ENCODE assay signal across 24 mouse cellular contexts in the genomic region with DNA sequence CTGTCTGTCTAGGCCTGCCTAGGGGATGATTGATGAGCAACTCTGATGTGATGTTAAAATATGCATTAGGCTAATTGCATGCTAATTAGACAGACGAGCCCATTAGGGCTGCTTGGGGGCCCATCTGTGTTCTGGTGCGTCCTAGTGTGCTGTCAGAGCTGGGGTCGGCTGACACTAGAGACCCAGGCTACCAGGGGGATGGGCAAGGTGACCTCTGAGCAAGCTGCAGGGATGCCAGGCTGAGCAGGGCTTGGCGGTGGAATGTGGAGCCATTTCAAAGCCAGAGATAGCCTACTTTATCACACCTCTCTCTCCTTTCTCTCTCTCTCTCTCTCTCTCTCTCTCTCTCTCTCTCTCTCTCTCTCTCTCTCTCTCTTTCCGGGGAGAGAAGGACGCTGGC. TPM values are rescaled to one million over a fixed set of nuclear protein-coding genes. Genes with fewer than 3 reads are reported as not detected.
DNase-seq lines count a peak whose midpoint lies in the region; ATAC-seq and TF ChIP-seq lines count a peak whose summit lies in the region.
"Had no signal": no experiment of that assay in that cellular context is flagged by ENCODE, and none has a peak within 500 bp of the region (broad histone marks: within the 10 kb centered on the region; RNA-seq: fewer than 3 reads in every experiment).

No protein-coding gene starts in this region.

- no peak overlapping the region for H3K9ac ChIP-seq in heart, adult 2 months (ENCODE audit: low read depth, low read length)
- no peak overlapping the region for H3K9ac ChIP-seq in heart, postnatal 0 days (replicated peaks; ENCODE audit: low read depth, low read length)
- no peak overlapping the region for H3K9ac ChIP-seq in heart, embryonic 11.5 days (ENCODE audit: low read depth, low read length)
- no peak overlapping the region for H3K9ac ChIP-seq in neural tube, embryonic 13.5 days
- H3K9ac ChIP-seq in neural tube, embryonic 15.5 days (replicated peaks), result no peak overlapping the region
- H3K9ac ChIP-seq: limb, embryonic 12.5 days had no signal

- no peak for DNase-seq in heart, embryonic 10.5 days (ENCODE audit: low spot score)
- no peak for DNase-seq in heart, adult 2 months
- no peak for DNase-seq in heart, postnatal 0 days (ENCODE audit: low spot score)
- DNase-seq in neural tube, embryonic 10.5 days (ENCODE audit: extremely low spot score, low spot score), result no peak
- DNase-seq in left cerebral cortex, postnatal 25 days (ENCODE audit: low spot score in 2 of 2), result no peak
- DNase-seq: adrenal gland, postnatal 36 days; cerebellum, adult 11 months; cerebellum, adult 9-11 months; gastrocnemius, postnatal 36 days; kidney, postnatal 25 days; lung, adult 18-20 months; lung, postnatal 14 days; thymus, adult 18-20 months; thymus, postnatal 36 days had no signal

- no peak for TF ChIP-seq POLR2A in heart, adult 2 months (IDR thresholded peaks at IDR 0.05; ENCODE audit: insufficient read depth, low read depth, low read length)

- TF ChIP-seq CTCF in heart, adult 2 months (IDR thresholded peaks at IDR 0.05), result no peak
- TF ChIP-seq CTCF in heart, postnatal 0 days (IDR thresholded peaks at IDR 0.05; ENCODE audit: low read depth), result no peak

- no peaks in the 10 kb centered on the region for H3K9me3 ChIP-seq in heart, embryonic 10.5 days
- no peaks in the 10 kb centered on the region for H3K9me3 ChIP-seq in heart, postnatal 0 days (replicated peaks; ENCODE audit: control insufficient read depth, low read length)
- H3K9me3 ChIP-seq in heart, embryonic 11.5 days (replicated peaks; ENCODE audit: control insufficient read depth, low read length), result no peaks in the 10 kb centered on the region
- H3K9me3 ChIP-seq in neural tube, embryonic 13.5 days, result no peaks in the 10 kb centered on the region
- H3K9me3 ChIP-seq in neural tube, embryonic 15.5 days (replicated peaks), result no peaks in the 10 kb centered on the region
- H3K9me3 ChIP-seq: limb, embryonic 12.5 days had no signal

- 25% methylated on average over 6 of the region's 6 CpGs for WGBS in heart, embryonic 10.5 days
- 48% methylated on average over 6 of the region's 6 CpGs for WGBS in heart, adult 2 months
- WGBS in heart, postnatal 0 days, result 25% methylated on average over 4 of the region's 6 CpGs
- WGBS in heart, embryonic 11.5 days (ENCODE audit: insufficient replicate concordance), result 21% methylated on average over 5 of the region's 6 CpGs
- 22% methylated on average over 5 of the region's 6 CpGs for WGBS in neural tube, embryonic 13.5 days
- WGBS in neural tube, embryonic 15.5 days, result 19% methylated on average over 5 of the region's 6 CpGs

- H3K4me1 ChIP-seq in heart, embryonic 10.5 days, result peaks cover 35% of the 10 kb centered on the region
- H3K4me1 ChIP-seq in heart, adult 2 months (ENCODE audit: control insufficient read depth, insufficient read depth, low read length), result no peaks in the 10 kb centered on the region
- 0 out of 2 replicates have a peak, but pooled peaks cover 23% of the 10 kb centered on the region for H3K4me1 ChIP-seq in heart, postnatal 0 days (ENCODE audit: control insufficient read depth, insufficient read depth)
- H3K4me1 ChIP-seq in heart, embryonic 11.5 days (ENCODE audit: control insufficient read depth, insufficient read depth, low read length), result peaks cover 20% of the 10 kb centered on the region
- H3K4me1 ChIP-seq in neural tube, embryonic 13.5 days (replicated peaks), result peaks cover 39% of the 10 kb centered on the region
- H3K4me1 ChIP-seq in neural tube, embryonic 15.5 days, result peaks cover 25% of the 10 kb centered on the region

- no peaks in the 10 kb centered on the region for H3K27me3 ChIP-seq in heart, embryonic 10.5 days (ENCODE audit: insufficient read depth, poor library complexity, severe bottlenecking)
- H3K27me3 ChIP-seq in heart, adult 2 months (ENCODE audit: control insufficient read depth, insufficient read depth, low read length), result no peaks in the 10 kb centered on the region
- no peaks in the 10 kb centered on the region for H3K27me3 ChIP-seq in heart, postnatal 0 days (ENCODE audit: control insufficient read depth, insufficient read depth, low read length)
- no peaks in the 10 kb centered on the region for H3K27me3 ChIP-seq in heart, embryonic 11.5 days (ENCODE audit: control insufficient read depth, insufficient read depth, low read length)
- H3K27me3 ChIP-seq in neural tube, embryonic 13.5 days, result no peaks in the 10 kb centered on the region; the same call in 1 of the 2 replicates
- no peaks in the 10 kb centered on the region for H3K27me3 ChIP-seq in neural tube, embryonic 15.5 days (replicated peaks)

- no peak overlapping the region for H3K4me3 ChIP-seq in heart, embryonic 10.5 days
- H3K4me3 ChIP-seq in heart, adult 2 months, result no peak overlapping the region
- H3K4me3 ChIP-seq in heart, postnatal 0 days (ENCODE audit: low read depth, low read length), result no peak overlapping the region
- H3K4me3 ChIP-seq in heart, embryonic 11.5 days (ENCODE audit: low read depth, low read length), result no peak overlapping the region
- no peak overlapping the region for H3K4me3 ChIP-seq in neural tube, embryonic 13.5 days
- no peak overlapping the region for H3K4me3 ChIP-seq in neural tube, embryonic 15.5 days (replicated peaks)
- H3K4me3 ChIP-seq: layer of hippocampus, adult 2 months; limb, embryonic 12.5 days had no signal

- no peaks in the 10 kb centered on the region for H3K79me2 ChIP-seq in heart, adult 2 months (replicated peaks; ENCODE audit: control insufficient read depth, insufficient read depth, low read length)

- H3K27ac ChIP-seq in heart, embryonic 10.5 days, result peak overlapping the region; percentile 48
- H3K27ac ChIP-seq in heart, adult 2 months, result no peak overlapping the region
- peak overlapping the region; percentile 11; the same call in 1 of the 2 replicates for H3K27ac ChIP-seq in heart, postnatal 0 days (ENCODE audit: low read depth)
- no peak overlapping the region for H3K27ac ChIP-seq in heart, embryonic 11.5 days (ENCODE audit: low read depth, low read length)
- peak overlapping the region; percentile 47 for H3K27ac ChIP-seq in neural tube, embryonic 13.5 days (replicated peaks)
- peak overlapping the region; percentile 48 for H3K27ac ChIP-seq in neural tube, embryonic 15.5 days (replicated peaks)
- H3K27ac ChIP-seq: layer of hippocampus, adult 2 months; limb, embryonic 12.5 days had no signal

- no peak for TF ChIP-seq EP300 in heart, adult 2 months (IDR thresholded peaks at IDR 0.05; ENCODE audit: insufficient read depth, low read depth, low read length)
- TF ChIP-seq EP300 in heart, postnatal 0 days (IDR thresholded peaks at IDR 0.05; ENCODE audit: low read depth), result no peak

- H3K4me2 ChIP-seq in heart, postnatal 0 days (ENCODE audit: low read depth, low read length), result no peak overlapping the region
- no peak overlapping the region for H3K4me2 ChIP-seq in heart, embryonic 11.5 days
- H3K4me2 ChIP-seq in neural tube, embryonic 13.5 days, result no peak overlapping the region
- H3K4me2 ChIP-seq in neural tube, embryonic 15.5 days, result no peak overlapping the region
- H3K4me2 ChIP-seq: limb, embryonic 12.5 days; liver, embryonic 11.5 days; midbrain, embryonic 11.5 days had no signal

- ATAC-seq in heart, postnatal 0 days (ENCODE audit: insufficient read depth, low read depth), result peak; percentile 74
- no peak for ATAC-seq in heart, embryonic 11.5 days (replicated peaks; ENCODE audit: insufficient number of reproducible peaks, low FRiP score, low TSS enrichment)
- no peak for ATAC-seq in neural tube, embryonic 13.5 days (ENCODE audit: low read depth)
- no peak for ATAC-seq in neural tube, embryonic 15.5 days (ENCODE audit: low FRiP score)
- ATAC-seq: CD4-positive, CD25-positive, alpha-beta regulatory T cell, adult 4 months; intestine, postnatal 0 days had no signal

- no peaks in the 10 kb centered on the region for H3K36me3 ChIP-seq in heart, embryonic 10.5 days
- no peaks in the 10 kb centered on the region for H3K36me3 ChIP-seq in heart, adult 2 months (ENCODE audit: control insufficient read depth, insufficient read depth, low read length)
- no peaks in the 10 kb centered on the region for H3K36me3 ChIP-seq in heart, postnatal 0 days (replicated peaks; ENCODE audit: control insufficient read depth, insufficient read depth, low read length)
- no peaks in the 10 kb centered on the region for H3K36me3 ChIP-seq in heart, embryonic 11.5 days (ENCODE audit: control insufficient read depth, insufficient read depth, low read length)
- H3K36me3 ChIP-seq in neural tube, embryonic 13.5 days, result no peaks in the 10 kb centered on the region
- H3K36me3 ChIP-seq in neural tube, embryonic 15.5 days, result no peaks in the 10 kb centered on the region
- H3K36me3 ChIP-seq: limb, embryonic 12.5 days had no signal

- intact Hi-C loops in heart, adult 2 months (cut with DNase I), result no loop called here
- intact Hi-C loops in left cerebral cortex, postnatal 25 days (cut with DNase I), result no loop called here

RNA-seq across cellular contexts. Expression of a gene that starts 49.8 kb away (rescaled TPM):
- polyA plus RNA-seq in heart, embryonic 10.5 days (2016; fragmentation: Nextera tagmentation; extraction: Ambion mirVana), result 1.7 and 3.5 TPM in 2 replicates
- total RNA-seq in heart, adult 2 months (2021), result 10 to 100 TPM; 13.4 to 15.4 TPM
- 26.3 and 26.4 TPM in 2 replicates for polyA plus RNA-seq in heart, adult 2 months (2012; rRNA removed)
- 9.5 and 11.6 TPM in 2 replicates for total RNA-seq in heart, postnatal 0 days (2014; rRNA removed; ENCODE audit: low replicate concordance)
- 4.9 and 5.2 TPM in 2 replicates for polyA plus RNA-seq in heart, postnatal 0 days (2015; fragmentation: Nextera tagmentation; extraction: Ambion mirVana)
- polyA plus RNA-seq in heart, embryonic 11.5 days (2014; fragmentation: Nextera tagmentation; extraction: Ambion mirVana), result 1.7 and 1.8 TPM in 2 replicates
- 9.0 and 10.2 TPM in 2 replicates for polyA plus RNA-seq in neural tube, embryonic 13.5 days (2015; fragmentation: Nextera tagmentation; extraction: Ambion mirVana)
- polyA plus RNA-seq in neural tube, embryonic 15.5 days (2015; fragmentation: Nextera tagmentation; extraction: Ambion mirVana), result 7.1 and 10.9 TPM in 2 replicates
- 10 to 100 TPM; 30.4 to 36.6 TPM for total RNA-seq in left cerebral cortex, postnatal 25 days (2021)
- total RNA-seq: monocyte, adult 5-6 weeks had no signal
- polyA plus RNA-seq: CD4-positive, CD25-positive, alpha-beta regulatory T cell, adult 4 months had no signal

Comparison
In these comparisons a context has a peak if more than half of its experiments do, and no peak if none do; other contexts are left out.
1. H3K27ac ChIP-seq: peak in heart, embryonic 10.5 days (single experiment), heart, postnatal 0 days (single experiment), neural tube, embryonic 13.5 days (single experiment) and neural tube, embryonic 15.5 days (single experiment); none in heart, adult 2 months (single experiment) and heart, embryonic 11.5 days (single experiment).